Mouse (Mus musculus): ENCODE data around the gene Gm10717.
"Not testable (repeated sequence)": the region's sequence is repeated elsewhere in the genome, so short reads cannot be mapped to it uniquely, and the experiment has no call there.

Gene Gm10717

GRCm38 (mm10) chr9:3026136-3026535, 919 bp downstream of the Gm10717 start:
- DNase-seq, result not testable (repeated sequence)

- not testable (repeated sequence) for DNase-seq
Measured at GRCm38 (mm10) chr9:3026741-3027140, 1.5 kb downstream of the Gm10717 start.

GRCm38 (mm10) chr9:3027200-3027599, 2.0 kb downstream of the Gm10717 start:
- DNase-seq, result not testable (repeated sequence)

GRCm38 (mm10) chr9:3029276-3030000, 4.2 kb downstream of the Gm10717 start:
- DNase-seq, result not testable (repeated sequence)

GRCm38 (mm10) chr9:3030677-3031318, 5.6 kb downstream of the Gm10717 start:
- not testable (repeated sequence) for DNase-seq

GRCm38 (mm10) chr9:3034299-3034698, 9.1 kb downstream of the Gm10717 start, which contains the start of gene Gm17535:
TSS of gene Gm17535 (plus strand) at chr9:3034599.
- DNase-seq, result not testable (repeated sequence)

GRCm38 (mm10) chr9:3036577-3036976, 11.4 kb downstream of the Gm10717 start, which contains the start of gene Gm10715:
TSS of gene Gm10715 (plus strand) at chr9:3036877.
- not testable (repeated sequence) for DNase-seq

GRCm38 (mm10) chr9:3038161-3038560, 12.9 kb downstream of the Gm10717 start:
- not testable (repeated sequence) for DNase-seq

Measured in right cerebral cortex, postnatal 4 days (tissue).